Mouse (Mus musculus) cerebellum, postnatal 4 days (tissue): ENCODE measurements around the gene Kif6.

Experiments
- DNase-seq, 2 experiments: peaks; one replicate each; pipeline ENCODE4 v3.0.0; 2022; ENCODE audit warnings: low spot score in 2 of 2, mixed read lengths in 1 of 2

Gene Kif6

DNA sequence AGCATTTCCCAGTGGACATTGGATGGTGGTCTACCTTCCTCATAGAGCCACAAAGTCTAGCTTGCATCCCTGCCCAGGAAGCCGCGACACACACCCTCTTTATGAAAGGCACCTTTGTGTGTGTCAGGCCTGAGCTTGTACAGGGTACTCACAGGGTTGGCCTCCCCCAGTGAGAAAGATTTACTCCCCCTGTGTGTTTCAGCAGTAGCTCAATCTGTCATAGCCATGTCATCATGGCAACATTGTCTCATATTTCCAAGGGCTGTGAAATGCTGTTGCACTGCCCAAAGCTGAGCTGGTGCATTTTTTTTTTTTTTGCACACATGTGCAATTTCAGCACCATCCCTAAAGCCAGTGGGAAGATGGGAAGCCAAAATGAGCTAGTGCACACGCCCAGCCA is 224.3 kb downstream of the Kif6 start:
- DNase-seq: no peak

DNA sequence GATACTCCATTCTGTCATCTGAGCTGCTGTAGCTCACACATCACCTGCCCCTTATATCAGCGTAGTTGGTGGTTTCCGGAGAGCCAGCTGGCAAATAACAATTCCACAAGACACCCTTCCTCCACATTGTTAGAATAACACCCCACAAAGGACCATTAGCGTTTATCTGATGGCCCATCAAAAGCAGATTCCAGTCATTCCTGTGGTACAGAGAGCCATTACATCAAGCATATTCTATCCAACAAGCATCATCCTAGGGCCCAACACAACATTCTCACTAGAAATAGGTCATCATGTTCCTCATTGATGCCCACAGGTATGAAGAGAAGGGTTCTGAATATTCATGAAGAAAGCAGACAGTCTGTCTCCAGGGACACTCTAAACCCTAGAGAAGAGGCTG is 236.3 kb downstream of the Kif6 start:
- DNase-seq: no peak

DNA sequence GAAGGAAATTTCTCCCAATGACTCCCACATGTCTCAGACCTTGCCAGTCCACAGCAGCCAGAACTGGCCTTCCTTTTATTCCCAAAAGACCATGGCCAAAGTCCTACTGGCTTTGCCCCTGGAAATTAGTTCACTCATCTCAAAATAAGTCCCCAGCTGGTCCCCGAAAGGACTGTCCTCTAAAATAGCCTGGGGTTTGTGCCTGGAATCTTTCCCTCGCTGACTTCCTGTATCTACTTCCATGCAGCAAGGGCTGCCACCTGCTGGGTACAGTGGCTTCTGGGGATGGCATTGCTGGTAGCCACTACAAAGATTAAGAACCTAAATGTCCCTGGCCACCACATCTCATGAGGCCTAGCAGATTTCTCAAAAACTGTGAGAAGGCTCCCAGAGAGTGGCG is 237.2 kb downstream of the Kif6 start:
- DNase-seq: no peak

DNA sequence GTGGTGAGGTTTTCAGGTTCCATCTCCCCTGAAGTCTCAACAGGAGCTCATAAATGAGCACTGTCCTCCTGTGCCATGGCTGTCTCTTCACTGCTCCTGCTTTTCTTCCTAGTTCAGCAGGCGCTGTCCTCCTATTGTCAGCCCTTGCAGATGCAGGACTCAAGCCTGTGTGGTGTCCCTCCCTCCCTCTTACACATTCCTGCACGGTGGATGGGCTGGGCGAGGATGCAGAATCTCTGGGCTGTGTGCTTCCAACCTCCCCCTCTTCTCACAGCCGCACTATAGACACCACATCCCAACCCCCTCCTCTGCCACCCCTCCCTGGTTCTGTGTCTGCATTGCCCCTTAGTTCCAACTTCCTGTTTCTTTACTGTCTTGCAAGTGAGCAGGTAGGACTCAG is 240.8 kb downstream of the Kif6 start:
- DNase-seq: no peak

DNA sequence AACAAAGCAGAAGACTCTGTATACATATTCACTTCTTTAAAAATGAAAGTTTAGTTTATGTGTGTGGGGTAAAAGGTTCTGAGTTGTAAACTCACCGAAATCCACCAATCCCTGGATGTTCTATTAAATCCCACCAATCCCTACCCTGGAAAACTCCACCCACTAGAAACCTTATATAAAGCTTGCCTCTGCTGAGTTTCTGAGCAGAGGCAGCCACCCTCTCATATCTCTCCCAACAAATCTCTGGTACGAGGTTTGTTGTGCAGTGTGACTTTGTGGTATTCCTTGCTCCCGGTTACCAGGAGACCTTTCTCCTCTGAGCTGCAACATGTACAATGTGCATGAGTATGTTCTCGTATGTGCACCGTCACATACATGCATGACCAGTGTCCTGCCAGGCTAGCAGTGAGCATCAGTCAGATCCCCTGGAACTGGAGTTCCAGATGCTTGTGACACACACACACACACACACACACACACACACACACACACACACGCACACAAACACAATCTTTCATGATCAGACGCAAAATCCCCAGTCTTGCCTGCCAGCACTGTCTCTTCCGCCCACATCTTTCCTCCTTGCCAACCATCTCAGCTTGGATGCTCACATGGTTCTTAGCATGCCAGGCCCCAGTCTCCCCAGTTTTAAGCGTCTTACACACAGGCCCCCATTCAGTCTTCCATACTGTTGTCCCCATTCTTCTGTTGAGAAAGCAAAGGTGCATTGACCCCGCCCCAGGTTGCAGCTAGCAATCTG is 245.3 kb downstream of the Kif6 start:
- no peak for DNase-seq

DNA sequence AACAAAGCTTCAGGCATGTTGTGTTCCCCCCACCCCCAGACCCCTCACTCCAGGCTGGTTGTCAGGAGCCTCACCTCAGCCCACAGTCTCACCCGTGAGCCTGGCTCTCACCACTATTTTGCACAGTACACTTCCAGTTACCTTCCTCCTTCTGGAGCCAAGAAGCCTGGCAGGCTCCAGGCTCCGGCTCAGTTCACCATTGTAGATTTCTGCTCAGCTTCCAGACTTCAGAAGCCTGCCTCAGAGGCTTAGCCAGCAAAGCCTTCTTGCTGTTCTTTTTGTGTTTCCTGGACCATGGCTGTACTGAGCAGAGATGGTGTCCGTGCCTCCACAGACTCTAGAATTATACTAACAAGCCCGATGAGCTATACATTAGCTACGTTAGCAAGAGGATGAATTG is 248.7 kb downstream of the Kif6 start:
- no peak for DNase-seq

DNA sequence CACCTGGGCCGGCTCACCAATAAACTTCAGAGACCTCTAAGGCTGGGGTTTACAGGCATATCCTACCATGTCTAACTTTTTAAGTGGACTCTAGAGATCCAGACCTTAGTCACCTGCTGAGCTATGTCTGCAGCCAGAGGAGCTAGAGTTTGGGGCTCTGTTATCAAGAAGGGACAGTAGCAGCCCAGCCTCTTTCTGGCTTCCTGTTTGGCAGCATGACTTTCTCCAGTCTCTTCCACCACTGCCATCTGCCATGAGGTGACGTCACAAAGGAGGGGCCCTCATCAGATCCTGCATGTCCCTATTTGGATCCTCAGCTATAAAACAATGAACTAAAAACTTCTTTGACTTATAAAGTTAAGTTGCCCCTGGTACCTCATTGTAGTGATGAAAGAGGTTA is 250.7 kb downstream of the Kif6 start:
- no peak for DNase-seq

DNA sequence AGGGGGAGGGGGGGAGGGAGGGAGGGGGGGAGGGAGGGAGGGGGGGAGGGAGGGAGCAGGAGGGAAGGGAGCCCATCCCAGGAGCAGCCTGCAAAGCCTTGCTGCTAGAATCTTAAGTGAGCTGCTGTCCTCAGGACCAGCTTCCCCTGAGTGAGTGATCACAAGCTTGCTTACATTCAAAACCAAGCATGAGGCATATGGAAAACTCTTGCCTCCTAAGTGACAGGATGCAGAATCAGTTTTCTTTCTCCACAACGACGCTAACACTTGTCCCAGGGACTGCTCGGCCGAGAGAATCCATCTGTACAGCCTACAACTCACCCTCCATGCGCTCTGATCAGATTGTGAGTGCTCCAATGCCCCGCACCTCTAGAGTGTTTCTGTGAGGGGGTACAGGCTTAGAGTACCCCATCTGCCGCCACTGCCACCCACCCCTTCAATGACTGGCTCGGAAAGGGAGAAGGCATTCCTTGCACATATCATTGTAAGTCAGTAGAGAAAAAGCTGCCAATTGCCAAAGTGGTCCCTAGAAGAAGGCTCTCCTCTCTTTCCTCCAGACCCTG is 251.8 kb downstream of the Kif6 start:
- DNase-seq: no peak

DNA sequence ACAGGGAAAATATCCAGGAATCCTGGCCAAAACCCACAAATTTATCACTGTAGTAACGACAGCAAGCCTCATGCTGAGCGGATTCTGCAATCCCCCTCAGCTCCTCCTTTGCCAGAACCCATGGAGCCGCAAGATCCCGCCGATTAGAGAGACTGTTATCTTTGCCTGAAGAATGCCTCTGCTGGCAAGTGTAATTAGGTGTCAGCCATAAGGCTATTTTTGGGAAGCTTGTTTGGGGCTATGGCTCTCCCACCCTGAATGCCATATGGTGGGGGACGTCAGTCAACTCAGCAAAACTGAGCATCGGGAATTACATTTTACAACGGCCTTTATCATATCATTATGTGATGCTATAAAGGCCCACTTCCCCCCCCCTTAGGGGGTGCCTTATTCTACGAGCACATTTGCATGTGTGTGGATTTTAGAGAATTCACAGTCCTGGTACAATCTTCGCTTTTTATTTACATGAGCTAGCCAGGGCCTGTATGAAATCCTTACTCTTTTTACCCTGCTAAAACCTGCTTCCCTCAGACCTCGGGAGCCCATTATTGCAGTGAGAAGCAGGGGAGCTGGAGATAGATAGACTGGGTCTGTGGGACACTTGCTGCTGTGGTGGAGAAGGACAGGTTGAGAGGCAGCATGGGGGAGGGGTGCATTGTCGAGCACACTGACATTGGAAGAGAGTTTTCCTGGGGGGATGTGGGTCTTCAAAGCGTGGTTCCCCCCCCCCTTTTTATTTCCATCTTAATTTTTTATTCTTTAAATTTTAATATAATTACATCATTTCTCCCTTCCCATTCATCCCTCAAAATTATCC is 252.6 kb downstream of the Kif6 start:
- DNase-seq: no peak

DNA sequence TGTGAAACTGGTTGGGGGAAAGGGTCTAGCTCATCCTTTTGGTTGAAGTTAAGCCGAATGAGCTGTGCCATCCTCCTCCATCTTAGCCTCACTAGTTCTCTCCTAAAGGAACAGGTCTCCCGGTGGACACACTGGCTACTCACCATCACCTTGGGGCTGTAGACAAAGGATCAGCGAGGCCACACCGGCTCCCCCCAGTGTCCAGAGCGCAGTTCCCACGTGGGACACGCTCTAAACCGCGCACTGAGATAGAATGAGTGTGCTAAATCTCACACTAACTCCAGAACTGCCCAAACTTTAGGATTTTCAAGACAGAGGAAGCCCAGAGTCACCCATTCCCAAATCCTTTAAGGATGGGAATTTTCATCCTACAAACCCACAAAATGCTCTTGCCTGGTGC is 254.3 kb downstream of the Kif6 start:
- no peak for DNase-seq

DNA sequence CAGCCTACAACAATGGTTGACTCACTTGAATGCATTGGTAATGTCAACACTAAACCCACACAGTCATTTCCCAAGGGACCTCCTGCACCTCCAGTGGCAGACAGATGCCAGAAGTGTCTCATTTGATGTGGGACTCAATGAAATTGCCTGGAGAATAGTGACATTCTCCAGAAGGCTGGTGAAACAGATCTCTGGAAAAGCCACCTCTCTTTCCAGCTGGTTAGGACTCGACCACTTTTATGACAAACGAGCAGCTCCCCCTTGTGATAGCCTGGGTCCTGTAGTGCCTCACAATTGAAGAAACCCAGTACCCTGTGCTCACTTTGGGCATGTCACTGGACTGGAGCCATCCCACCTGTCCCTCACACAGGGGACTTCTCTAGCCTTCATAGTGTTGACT is 257.4 kb downstream of the Kif6 start:
- DNase-seq: no peak

DNA sequence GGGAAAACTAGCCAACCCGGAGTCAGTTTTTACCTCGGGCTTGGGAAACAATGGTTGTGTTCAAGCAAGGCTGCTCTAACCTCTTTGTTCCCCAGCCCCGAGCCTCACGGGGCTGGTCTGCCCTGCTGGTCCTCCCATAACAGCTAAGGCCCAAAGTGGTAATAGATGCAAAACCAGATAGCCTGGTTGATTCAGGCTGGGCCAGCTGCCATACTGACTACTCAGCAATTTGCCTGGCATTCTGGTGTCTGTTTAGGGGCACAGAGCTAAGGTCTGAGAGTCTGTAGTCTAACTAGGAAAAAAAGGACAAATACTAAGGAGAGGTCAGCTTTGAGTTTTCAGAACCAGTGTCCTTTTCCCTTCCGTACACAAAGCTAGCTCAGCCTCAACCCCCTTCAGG is 259.8 kb downstream of the Kif6 start:
- DNase-seq: no peak

DNA sequence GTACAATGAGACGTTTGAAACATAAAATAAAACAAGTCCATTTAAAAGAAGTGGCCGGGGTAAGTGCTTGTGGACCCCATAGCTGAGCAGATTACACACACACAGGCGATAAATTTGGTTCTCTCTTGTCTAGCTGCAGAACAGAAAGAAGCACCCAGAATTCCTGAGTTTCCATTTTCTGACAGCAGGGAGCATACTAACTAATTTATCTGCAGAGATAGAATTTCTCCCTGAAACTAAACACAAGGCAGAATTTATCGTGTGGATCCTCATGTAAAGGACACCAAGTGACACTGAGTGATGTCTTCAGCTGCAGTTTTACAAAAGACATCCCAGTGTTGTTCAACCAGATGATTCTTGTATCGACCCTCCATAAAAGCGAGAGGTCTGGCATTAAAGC is 260.5 kb downstream of the Kif6 start:
- DNase-seq: no peak

DNA sequence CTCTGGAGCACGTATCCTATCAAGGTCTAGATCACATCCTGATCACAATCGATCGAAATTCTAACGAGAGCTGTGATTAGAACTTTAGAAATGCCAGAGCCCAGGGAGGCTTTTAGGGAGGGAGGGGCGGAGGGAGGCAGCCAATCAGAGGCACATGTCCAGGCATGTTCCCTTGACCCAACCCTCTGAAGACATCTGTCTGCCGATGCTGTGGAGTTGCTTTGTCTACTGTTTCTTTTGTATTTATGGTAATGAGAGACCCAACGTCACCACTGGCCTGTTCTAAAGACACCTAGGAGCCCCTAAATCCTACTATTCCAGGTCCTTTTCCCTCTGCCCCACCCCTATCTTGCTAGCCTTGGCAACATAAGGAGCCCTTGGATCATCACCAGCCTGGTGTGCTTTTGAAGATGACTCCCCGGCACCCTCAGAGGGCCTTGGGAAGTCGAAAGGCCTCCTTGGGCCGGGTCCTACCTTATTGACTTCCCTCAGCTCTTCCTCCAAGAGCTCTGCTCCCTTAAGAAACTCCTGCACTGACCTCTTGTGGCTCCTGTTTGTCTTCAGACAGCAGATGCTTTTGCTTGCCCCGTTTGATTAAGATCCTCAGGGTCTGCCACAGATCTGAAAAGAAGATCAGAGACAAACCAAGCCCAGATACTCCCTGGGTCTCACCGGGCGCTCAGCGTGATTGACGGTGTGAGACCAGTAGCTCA is 261.2 kb downstream of the Kif6 start:
- DNase-seq: no peak

DNA sequence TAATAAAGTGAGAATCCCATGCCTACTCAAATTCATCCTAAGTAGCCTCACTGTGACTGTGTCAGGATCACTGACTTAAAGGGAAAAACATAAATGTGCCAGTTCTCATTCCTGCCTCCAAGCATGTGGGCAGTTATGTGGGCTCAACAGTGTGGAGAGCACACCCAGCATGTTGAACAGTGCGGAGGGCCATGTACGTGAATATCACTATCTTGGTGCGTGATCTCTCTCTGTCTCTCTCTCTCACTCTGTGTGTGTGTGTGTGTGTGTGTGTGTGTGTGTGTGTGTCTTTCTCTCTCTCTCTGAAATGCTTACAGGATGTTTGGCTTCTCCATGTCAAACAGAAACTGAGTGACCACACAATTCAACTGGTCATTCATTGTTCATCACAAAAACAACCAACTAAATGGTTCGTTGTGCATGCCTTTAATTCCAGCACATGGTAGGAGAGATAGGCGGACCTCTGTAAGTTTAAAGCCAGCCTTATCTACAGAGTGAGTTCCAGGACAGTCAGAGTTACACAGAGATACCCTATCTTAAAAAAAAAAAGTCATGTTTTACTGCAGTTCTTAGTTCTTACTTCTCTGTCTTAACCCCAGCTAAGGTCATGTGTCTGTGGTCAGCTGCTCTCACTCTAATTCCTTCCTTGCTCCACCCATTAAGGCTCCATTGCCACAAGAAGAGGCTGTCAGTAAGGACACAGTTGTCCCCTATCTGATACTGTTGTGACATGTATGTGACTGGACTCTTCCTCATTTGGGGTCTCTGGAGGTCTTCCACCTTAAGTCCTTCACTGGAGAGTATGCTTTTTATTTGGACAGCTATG is 266.2 kb downstream of the Kif6 start:
- no peak for DNase-seq

DNA sequence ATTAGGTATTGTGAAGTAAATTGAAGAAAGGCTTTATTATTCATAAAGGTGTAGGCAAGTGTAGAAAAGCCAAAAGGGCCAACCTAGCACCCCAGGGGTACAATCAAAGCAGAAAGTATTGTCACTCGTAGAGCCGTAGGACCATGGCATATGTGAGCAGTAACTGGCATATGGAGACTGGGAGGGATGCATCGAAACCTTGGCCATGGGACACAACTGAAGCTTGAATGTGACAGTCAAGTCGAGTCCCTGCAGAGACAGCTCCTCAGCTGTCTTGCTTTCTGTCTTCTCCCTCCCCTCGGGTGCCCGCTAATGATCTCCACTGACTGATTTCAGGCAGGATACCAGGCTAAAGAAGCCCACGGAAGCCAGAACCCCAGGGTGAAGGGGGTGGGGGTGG is 266.9 kb downstream of the Kif6 start:
- no peak for DNase-seq

DNA sequence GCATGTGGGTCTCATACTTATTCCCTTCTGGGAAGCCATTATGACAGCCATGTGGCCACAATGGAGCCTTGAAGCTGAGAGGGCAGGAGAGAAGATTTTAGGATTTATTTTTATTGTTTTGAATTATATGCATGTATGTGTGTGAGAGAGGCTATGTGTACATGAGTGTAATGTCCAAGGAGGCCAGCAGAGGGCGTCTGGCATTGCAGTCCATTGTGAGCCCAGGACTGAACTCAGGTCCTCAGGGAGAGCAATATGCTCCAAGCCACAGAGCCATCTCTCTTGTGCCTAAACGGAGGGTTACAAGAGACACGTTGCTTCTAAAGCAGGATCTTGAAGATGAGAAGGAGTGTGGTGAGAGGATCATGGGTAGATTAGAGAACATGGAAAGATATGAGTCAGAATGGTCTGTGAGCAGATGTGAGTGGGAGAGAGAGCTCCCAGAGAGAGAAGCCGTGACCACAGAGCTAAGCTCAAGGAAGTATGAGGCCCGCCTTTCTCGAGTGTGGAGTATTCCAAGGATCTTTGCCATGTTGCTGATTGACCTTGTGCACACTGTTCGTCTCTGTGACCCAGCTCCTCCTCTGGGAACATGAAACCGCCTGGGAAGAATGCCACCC is 268.3 kb downstream of the Kif6 start:
- DNase-seq: no peak

DNA sequence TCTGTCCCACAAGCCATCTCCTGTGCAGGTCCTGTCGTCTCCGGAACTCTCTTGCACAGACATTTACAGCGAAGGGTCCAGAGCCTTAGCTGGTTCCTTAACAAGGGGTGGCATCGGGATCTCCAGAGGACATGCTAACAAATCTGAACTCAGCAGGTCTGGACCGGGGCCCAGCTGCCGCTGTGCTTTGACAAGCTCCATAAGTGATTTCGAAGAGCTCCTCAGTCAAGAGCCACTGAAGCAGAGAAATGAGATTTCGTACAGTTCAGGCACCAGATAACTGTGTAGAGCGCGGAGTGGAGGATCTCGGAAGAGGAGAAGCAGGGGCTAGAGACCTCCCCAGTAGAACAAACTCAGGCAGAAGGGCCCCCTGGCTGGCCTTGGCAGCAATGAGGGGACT is 270.1 kb downstream of the Kif6 start:
- DNase-seq: peak in 1 of 2 experiments; percentile 63

DNA sequence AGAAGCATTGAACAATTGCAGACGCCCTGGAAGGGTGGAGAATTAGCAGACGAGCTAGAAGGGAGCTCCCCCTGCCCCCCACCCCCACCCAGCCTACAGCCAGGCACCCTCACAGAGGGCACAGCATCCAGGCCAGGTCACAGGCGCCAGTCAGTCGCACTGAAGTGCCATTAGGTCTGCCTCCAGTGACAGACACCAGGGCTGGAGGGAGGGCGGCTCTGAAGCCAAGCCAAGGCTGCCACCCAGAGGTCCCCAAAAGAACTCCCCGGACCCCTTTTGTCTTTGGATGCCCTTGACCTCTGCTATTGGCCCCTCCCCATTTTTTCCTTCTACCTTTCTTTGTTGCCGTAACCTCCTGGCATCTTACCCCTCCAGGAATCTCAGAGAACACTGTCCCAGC is 274.7 kb downstream of the Kif6 start:
- no peak for DNase-seq

DNA sequence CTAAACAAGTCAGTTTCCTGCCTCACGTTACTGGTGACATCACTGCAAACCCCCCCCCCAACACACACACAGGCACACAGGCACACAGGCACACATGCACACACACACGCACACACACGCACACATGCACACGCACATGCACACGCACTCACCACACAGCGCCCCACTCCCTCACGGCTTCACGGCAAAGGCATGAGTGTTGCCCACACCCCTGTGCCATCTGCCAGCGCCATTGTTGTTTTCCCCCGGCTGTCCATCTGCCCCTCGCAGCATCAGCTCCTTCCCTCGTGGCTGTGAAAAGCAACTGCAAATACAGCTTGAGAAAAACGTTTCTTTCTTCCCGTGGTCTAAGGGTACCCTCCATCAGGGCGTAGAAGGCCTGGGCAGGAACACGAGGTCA is 275.9 kb downstream of the Kif6 start:
- no peak for DNase-seq

DNA sequence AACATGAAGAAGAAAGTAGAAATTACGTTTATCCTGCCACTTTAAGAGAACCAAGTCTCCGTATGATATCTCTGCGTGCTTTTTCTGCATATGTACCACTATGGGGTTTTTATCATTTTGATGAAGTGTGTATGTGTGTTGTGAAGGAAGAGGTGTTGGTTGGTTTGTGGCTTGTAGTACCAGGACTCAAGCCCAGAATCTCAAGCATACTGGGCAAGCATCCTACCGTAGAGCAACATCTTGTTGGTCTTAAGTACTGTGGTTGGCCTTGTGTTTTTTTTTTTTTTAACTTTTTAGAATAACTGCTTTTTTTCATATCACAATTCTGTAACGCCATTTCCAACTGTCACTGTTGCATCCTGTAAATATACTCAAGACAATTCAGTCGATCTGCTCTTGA is 277.5 kb downstream of the Kif6 start:
- no peak for DNase-seq
